Mouse (Mus musculus) colon, adult 2 months (tissue): ENCODE measurements around the gene Wnt7a. TPM values are rescaled to one million over a fixed set of nuclear protein-coding genes. Genes with fewer than 3 reads are reported as not detected.

Experiments
- polyA plus RNA-seq: library from polyadenylated mRNA; depleted of rRNA; stranded (reverse); fragments of >200 nt; gene quantifications from 2 replicates; pipeline ENCODE4 v1.2.3, GENCODE M21; 2012; rRNA removed

The Wnt7a gene
- polyA plus RNA-seq, result not detected in 2 replicates

GRCm38 (mm10) chr6:91410961-91411368 lies at the start of gene Wnt7a:
Gene Wnt7a (minus strand): TSS chr6:91411363.

Other genes starting within 250 kb of the Wnt7a start
- gene Fbln2, start 198.9 kb downstream of the Wnt7a start, polyA plus RNA-seq, result 74.3 and 81.5 TPM in 2 replicates
- gene Chchd4, start 62.2 kb upstream of the Wnt7a start, polyA plus RNA-seq, result 4.5 and 4.9 TPM in 2 replicates
- gene Tmem43, start 62.3 kb upstream of the Wnt7a start, polyA plus RNA-seq, result 49.1 and 55.7 TPM in 2 replicates
- gene Xpc, start 104.5 kb upstream of the Wnt7a start, polyA plus RNA-seq, result 6.0 and 6.2 TPM in 2 replicates
- gene Lsm3, start 104.6 kb upstream of the Wnt7a start, polyA plus RNA-seq, result 6.8 and 9.5 TPM in 2 replicates